Mouse (Mus musculus): ENCODE measurements around the gene Nrxn3. TPM values are rescaled to one million over a fixed set of nuclear protein-coding genes. Genes with fewer than 3 reads are reported as not detected.
A peak's percentile ranks its signal among the peaks of the same experiment; 100 is the strongest.

Gene Nrxn3
- polyA plus RNA-seq, 1 experiment from 2014 or later = 16.9 TPM

GRCm38 (mm10) chr12:88793314-88793713 is 70.6 kb downstream of the Nrxn3 start:
- no peak overlapping the region for H3K4me3 ChIP-seq (ENCODE audit: low read depth, low read length)
- H3K27me3 ChIP-seq (ENCODE audit: control insufficient read depth, insufficient read depth, low read length) = no peaks in the 10 kb centered on the region
- 70% methylated on average over 1 of the region's 1 CpGs for WGBS
- H3K4me1 ChIP-seq (ENCODE audit: control insufficient read depth, insufficient read depth, low read length) = no peaks in the 10 kb centered on the region
- no peak overlapping the region for H3K27ac ChIP-seq (ENCODE audit: low read depth, low read length)
- no peaks in the 10 kb centered on the region for H3K36me3 ChIP-seq (ENCODE audit: control insufficient read depth, insufficient read depth, low read length)
- ATAC-seq (ENCODE audit: low FRiP score) = no peak
- no peak for DNase-seq (ENCODE audit: low spot score, missing footprints)
- H3K9me3 ChIP-seq (ENCODE audit: control insufficient read depth, low read length) = no peaks in the 10 kb centered on the region
- no peak overlapping the region for H3K9ac ChIP-seq (ENCODE audit: low read length)
- no peak overlapping the region for H3K4me2 ChIP-seq

GRCm38 (mm10) chr12:88800990-88801655 is 78.4 kb downstream of the Nrxn3 start:
- Histone ChIP-seq H3K4me1 (ENCODE audit: control insufficient read depth, insufficient read depth, low read length) (peaks cover 10% of the 10 kb centered on the region), H3K9me3 (ENCODE audit: control insufficient read depth, low read length) (no peaks in the 10 kb centered on the region), H3K27me3 (ENCODE audit: control insufficient read depth, insufficient read depth, low read length) (no peaks in the 10 kb centered on the region), H3K4me3 (ENCODE audit: low read depth, low read length) (no peak overlapping the region), H3K4me2 (0 out of 2 replicates have a peak overlapping the region, but pooled peaks have one; percentile 19), H3K27ac (ENCODE audit: low read depth, low read length) (peak overlapping the region; percentile 83), H3K36me3 (ENCODE audit: control insufficient read depth, insufficient read depth, low read length) (no peaks in the 10 kb centered on the region), H3K9ac (ENCODE audit: low read length) (peak overlapping the region; percentile 35)
- DNase-seq (ENCODE audit: low spot score, missing footprints) (peak; percentile 91), ATAC-seq (ENCODE audit: low FRiP score) (peak; percentile 94)
- WGBS = 3% methylated on average over 6 of the region's 6 CpGs

GRCm38 (mm10) chr12:88801656-88802007 is 79.0 kb downstream of the Nrxn3 start:
- no peak for DNase-seq (ENCODE audit: low spot score, missing footprints)
- Histone ChIP-seq H3K36me3 (ENCODE audit: control insufficient read depth, insufficient read depth, low read length) (no peaks in the 10 kb centered on the region), H3K27ac (ENCODE audit: low read depth, low read length) (peak overlapping the region; percentile 83; the same call in 1 of the 2 replicates), H3K4me3 (ENCODE audit: low read depth, low read length) (no peak overlapping the region), H3K9me3 (ENCODE audit: control insufficient read depth, low read length) (no peaks in the 10 kb centered on the region), H3K4me1 (ENCODE audit: control insufficient read depth, insufficient read depth, low read length) (peaks cover 10% of the 10 kb centered on the region), H3K27me3 (ENCODE audit: control insufficient read depth, insufficient read depth, low read length) (no peaks in the 10 kb centered on the region), H3K4me2 (no peak overlapping the region), H3K9ac (ENCODE audit: low read length) (no peak overlapping the region)
- ATAC-seq (ENCODE audit: low FRiP score) = no peak
- WGBS = 27% methylated on average over 1 of the region's 1 CpGs

- H3K4me2 ChIP-seq = no peak overlapping the region
- 84% methylated on average over 1 of the region's 1 CpGs for WGBS
- H3K9ac ChIP-seq (ENCODE audit: low read length) = no peak overlapping the region
- H3K9me3 ChIP-seq (ENCODE audit: control insufficient read depth, low read length) = no peaks in the 10 kb centered on the region
- H3K4me3 ChIP-seq (ENCODE audit: low read depth, low read length) = no peak overlapping the region
- H3K27ac ChIP-seq (ENCODE audit: low read depth, low read length) = no peak overlapping the region
- H3K4me1 ChIP-seq (ENCODE audit: control insufficient read depth, insufficient read depth, low read length) = no peaks in the 10 kb centered on the region
- ATAC-seq (ENCODE audit: low FRiP score) (no peak), DNase-seq (ENCODE audit: low spot score, missing footprints) (no peak)
- H3K36me3 ChIP-seq (ENCODE audit: control insufficient read depth, insufficient read depth, low read length) = no peaks in the 10 kb centered on the region
- no peaks in the 10 kb centered on the region for H3K27me3 ChIP-seq (ENCODE audit: control insufficient read depth, insufficient read depth, low read length)
These were observed 86.3 kb downstream of the Nrxn3 start for GRCm38 (mm10) chr12:88808947-88809346.

GRCm38 (mm10) chr12:88812173-88812572 is 89.5 kb downstream of the Nrxn3 start:
- Histone ChIP-seq H3K27ac (ENCODE audit: low read depth, low read length) (no peak overlapping the region), H3K36me3 (ENCODE audit: control insufficient read depth, insufficient read depth, low read length) (no peaks in the 10 kb centered on the region)
- DNase-seq (ENCODE audit: low spot score, missing footprints) = no peak

GRCm38 (mm10) chr12:88816865-88817264 is 94.2 kb downstream of the Nrxn3 start:
- DNase-seq (ENCODE audit: low spot score, missing footprints) (no peak), ATAC-seq (ENCODE audit: low FRiP score) (no peak)
- no peaks in the 10 kb centered on the region for H3K36me3 ChIP-seq (ENCODE audit: control insufficient read depth, insufficient read depth, low read length)
- H3K4me1 ChIP-seq (ENCODE audit: control insufficient read depth, insufficient read depth, low read length) = peaks cover 9% of the 10 kb centered on the region
- H3K4me3 ChIP-seq (ENCODE audit: low read depth, low read length) = no peak overlapping the region
- H3K27ac ChIP-seq (ENCODE audit: low read depth, low read length) = no peak overlapping the region
- H3K4me2 ChIP-seq = no peak overlapping the region
- no peaks in the 10 kb centered on the region for H3K27me3 ChIP-seq (ENCODE audit: control insufficient read depth, insufficient read depth, low read length)
- no peaks in the 10 kb centered on the region for H3K9me3 ChIP-seq (ENCODE audit: control insufficient read depth, low read length)
- H3K9ac ChIP-seq (ENCODE audit: low read length) = no peak overlapping the region
- 89% methylated on average over 5 of the region's 5 CpGs for WGBS

More at GRCm38 (mm10) chr12:88812173-88812572, 89.5 kb downstream of the Nrxn3 start:
- no peak overlapping the region for H3K9ac ChIP-seq (ENCODE audit: low read length)
- H3K9me3 ChIP-seq (ENCODE audit: control insufficient read depth, low read length) = no peaks in the 10 kb centered on the region
- no peak overlapping the region for H3K4me2 ChIP-seq
- 65% methylated on average over 5 of the region's 5 CpGs for WGBS
- no peaks in the 10 kb centered on the region for H3K4me1 ChIP-seq (ENCODE audit: control insufficient read depth, insufficient read depth, low read length)
- H3K27me3 ChIP-seq (ENCODE audit: control insufficient read depth, insufficient read depth, low read length) = no peaks in the 10 kb centered on the region
- ATAC-seq (ENCODE audit: low FRiP score) = peak; percentile 67; the same call in 1 of the 2 replicates
- no peak overlapping the region for H3K4me3 ChIP-seq (ENCODE audit: low read depth, low read length)

- no peaks in the 10 kb centered on the region for H3K9me3 ChIP-seq (ENCODE audit: control insufficient read depth, low read length)
- H3K36me3 ChIP-seq (ENCODE audit: control insufficient read depth, insufficient read depth, low read length) = no peaks in the 10 kb centered on the region
- no peak overlapping the region for H3K4me3 ChIP-seq (ENCODE audit: low read depth, low read length)
- ATAC-seq (ENCODE audit: low FRiP score) (peak; percentile 70), DNase-seq (ENCODE audit: low spot score, missing footprints) (no peak)
- no peaks in the 10 kb centered on the region for H3K27me3 ChIP-seq (ENCODE audit: control insufficient read depth, insufficient read depth, low read length)
- H3K4me1 ChIP-seq (ENCODE audit: control insufficient read depth, insufficient read depth, low read length) = peaks cover 9% of the 10 kb centered on the region
- H3K9ac ChIP-seq (ENCODE audit: low read length) = no peak overlapping the region
- 73% methylated on average over 4 of the region's 4 CpGs for WGBS
- no peak overlapping the region for H3K27ac ChIP-seq (ENCODE audit: low read depth, low read length)
- H3K4me2 ChIP-seq = no peak overlapping the region
These were observed 96.1 kb downstream of the Nrxn3 start for GRCm38 (mm10) chr12:88818622-88819334.

GRCm38 (mm10) chr12:88819335-88819709 is 96.6 kb downstream of the Nrxn3 start:
- no peaks in the 10 kb centered on the region for H3K36me3 ChIP-seq (ENCODE audit: control insufficient read depth, insufficient read depth, low read length)
- H3K27me3 ChIP-seq (ENCODE audit: control insufficient read depth, insufficient read depth, low read length) = no peaks in the 10 kb centered on the region
- 73% methylated on average over 5 of the region's 5 CpGs for WGBS
- no peak overlapping the region for H3K27ac ChIP-seq (ENCODE audit: low read depth, low read length)
- H3K9me3 ChIP-seq (ENCODE audit: control insufficient read depth, low read length) = no peaks in the 10 kb centered on the region
- DNase-seq (ENCODE audit: low spot score, missing footprints) = no peak
- peaks cover 9% of the 10 kb centered on the region for H3K4me1 ChIP-seq (ENCODE audit: control insufficient read depth, insufficient read depth, low read length)
- ATAC-seq (ENCODE audit: low FRiP score) = peak; percentile 38; the same call in 1 of the 2 replicates
- H3K4me2 ChIP-seq = no peak overlapping the region
- H3K4me3 ChIP-seq (ENCODE audit: low read depth, low read length) = no peak overlapping the region
- no peak overlapping the region for H3K9ac ChIP-seq (ENCODE audit: low read length)

- no peak overlapping the region for H3K27ac ChIP-seq (ENCODE audit: low read depth, low read length)
These were observed 97.5 kb downstream of the Nrxn3 start for GRCm38 (mm10) chr12:88820131-88820530.

More at GRCm38 (mm10) chr12:88820131-88820530, 97.5 kb downstream of the Nrxn3 start:
- WGBS = 12% methylated on average over 3 of the region's 3 CpGs
- Histone ChIP-seq H3K9me3 (ENCODE audit: control insufficient read depth, low read length) (no peaks in the 10 kb centered on the region), H3K9ac (ENCODE audit: low read length) (no peak overlapping the region), H3K4me2 (no peak overlapping the region), H3K4me1 (ENCODE audit: control insufficient read depth, insufficient read depth, low read length) (peaks cover 9% of the 10 kb centered on the region), H3K36me3 (ENCODE audit: control insufficient read depth, insufficient read depth, low read length) (no peaks in the 10 kb centered on the region), H3K27me3 (ENCODE audit: control insufficient read depth, insufficient read depth, low read length) (no peaks in the 10 kb centered on the region), H3K4me3 (ENCODE audit: low read depth, low read length) (no peak overlapping the region)
- ATAC-seq (ENCODE audit: low FRiP score) (peak; percentile 62; the same call in 1 of the 2 replicates), DNase-seq (ENCODE audit: low spot score, missing footprints) (no peak)

Data from midbrain, embryonic 11.5 days (tissue).